Mouse (Mus musculus): Measurements from ENCODE around the gene Zfand2a. TPM values are rescaled to one million over a fixed set of nuclear protein-coding genes. Genes with fewer than 3 reads are reported as not detected.

The Zfand2a gene
- total RNA-seq, 2 experiments from 2014 or later: 36.4 to 38.9 TPM

DNA sequence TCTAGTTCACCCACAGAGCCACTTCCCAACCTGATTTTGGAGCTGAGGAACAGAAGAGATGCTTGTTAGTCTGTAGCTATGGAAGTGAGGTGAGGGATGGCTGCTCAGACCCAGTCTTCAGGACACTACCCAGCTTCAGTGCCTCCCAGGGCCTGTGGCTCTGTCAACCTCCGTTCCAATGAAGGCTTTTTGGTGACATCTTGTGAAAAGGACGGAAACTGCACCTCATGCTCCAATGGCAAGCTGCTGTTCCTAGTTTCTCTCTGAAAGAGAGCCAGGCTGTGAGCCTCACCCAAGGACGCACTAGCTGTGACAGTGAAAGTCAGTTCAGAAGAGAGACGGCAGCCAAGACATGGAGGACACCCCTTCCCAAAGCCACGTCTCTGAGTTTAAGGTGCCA is 16.4 kb downstream of the Zfand2a start:
- no peak for DNase-seq (ENCODE audit: low spot score in 2 of 2)

GRCm38 (mm10) chr5:139466801-139467200 is 17.5 kb downstream of the Zfand2a start:
- no peak for DNase-seq (ENCODE audit: low spot score in 2 of 2)

- DNase-seq (ENCODE audit: low spot score in 2 of 2): no peak
These were observed 18.0 kb downstream of the Zfand2a start for GRCm38 (mm10) chr5:139466373-139466772.

- no peak for DNase-seq (ENCODE audit: low spot score in 2 of 2)
These were observed 19.5 kb downstream of the Zfand2a start for GRCm38 (mm10) chr5:139464874-139465273.

- DNase-seq (ENCODE audit: low spot score in 2 of 2): peak; percentile 99
These were observed 23.8 kb downstream of the Zfand2a start, which contains the start of gene 3110082I17Rik for GRCm38 (mm10) chr5:139460384-139461067. 3110082I17Rik (minus strand) TSS chr5:139460527.

DNA sequence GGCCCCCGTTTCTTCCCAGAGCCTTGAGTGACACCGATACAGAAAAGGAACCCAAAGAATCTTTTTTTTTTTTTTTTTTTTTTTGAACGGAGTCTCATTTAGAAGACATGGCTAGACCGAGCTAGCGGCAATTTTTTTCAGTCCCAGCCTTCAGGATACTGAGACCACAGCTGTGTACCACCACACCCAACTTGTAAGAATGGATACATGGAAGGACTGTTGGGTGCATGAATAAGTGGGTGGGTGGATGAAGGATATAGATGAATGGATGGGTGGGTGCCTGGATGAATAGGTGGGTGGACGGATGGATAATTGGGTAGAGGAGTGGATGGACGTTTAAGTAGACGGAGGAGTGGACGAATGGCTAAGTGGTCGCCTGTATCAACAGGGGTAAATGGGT is 24.4 kb downstream of the Zfand2a start:
- no peak for DNase-seq (ENCODE audit: low spot score in 2 of 2)

GRCm38 (mm10) chr5:139457241-139457640 is 27.1 kb downstream of the Zfand2a start:
- DNase-seq (ENCODE audit: low spot score in 2 of 2): no peak

DNA sequence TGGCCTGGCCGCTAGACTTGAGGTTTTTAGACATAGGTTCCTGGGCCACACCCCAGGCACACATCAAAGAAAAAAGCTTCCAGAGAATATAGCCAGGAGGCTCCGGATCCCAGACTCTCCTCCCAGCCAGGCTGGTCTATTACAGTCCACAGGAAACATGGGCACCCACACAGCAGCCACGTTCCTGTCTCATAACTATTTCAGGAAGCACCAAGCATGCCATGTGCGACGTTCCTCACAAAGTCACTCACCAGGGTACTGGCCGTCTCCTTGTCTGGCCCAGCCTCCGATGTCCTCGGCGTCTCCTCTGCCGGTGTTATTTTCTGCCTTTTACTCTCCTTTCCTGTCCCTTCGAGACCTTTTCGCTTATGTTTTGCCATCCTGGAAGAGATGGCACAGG is 29.2 kb downstream of the Zfand2a start:
- DNase-seq (ENCODE audit: low spot score in 2 of 2): no peak

GRCm38 (mm10) chr5:139453031-139453430 is 31.3 kb downstream of the Zfand2a start:
- DNase-seq (ENCODE audit: low spot score in 2 of 2): no peak

DNA sequence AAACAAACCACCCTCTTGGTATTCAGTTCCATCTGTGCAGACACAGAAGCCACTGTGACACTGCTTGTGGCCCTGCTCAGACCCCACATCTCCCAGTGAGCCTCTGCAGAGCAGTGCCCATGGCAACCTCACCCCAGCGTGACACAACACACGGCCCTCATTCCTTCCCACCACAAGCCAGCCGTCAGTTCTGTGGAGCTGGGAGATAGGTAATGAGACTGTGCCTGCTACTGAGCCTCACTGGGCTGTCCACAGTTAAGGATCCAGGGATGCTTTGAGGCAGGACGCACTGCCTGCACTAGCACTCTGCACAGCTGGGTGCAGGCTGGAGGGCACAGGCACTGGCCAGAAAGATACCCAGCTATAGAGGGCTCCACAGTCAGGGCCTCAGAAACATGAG is 34.4 kb downstream of the Zfand2a start:
- DNase-seq (ENCODE audit: low spot score in 2 of 2): no peak

DNA sequence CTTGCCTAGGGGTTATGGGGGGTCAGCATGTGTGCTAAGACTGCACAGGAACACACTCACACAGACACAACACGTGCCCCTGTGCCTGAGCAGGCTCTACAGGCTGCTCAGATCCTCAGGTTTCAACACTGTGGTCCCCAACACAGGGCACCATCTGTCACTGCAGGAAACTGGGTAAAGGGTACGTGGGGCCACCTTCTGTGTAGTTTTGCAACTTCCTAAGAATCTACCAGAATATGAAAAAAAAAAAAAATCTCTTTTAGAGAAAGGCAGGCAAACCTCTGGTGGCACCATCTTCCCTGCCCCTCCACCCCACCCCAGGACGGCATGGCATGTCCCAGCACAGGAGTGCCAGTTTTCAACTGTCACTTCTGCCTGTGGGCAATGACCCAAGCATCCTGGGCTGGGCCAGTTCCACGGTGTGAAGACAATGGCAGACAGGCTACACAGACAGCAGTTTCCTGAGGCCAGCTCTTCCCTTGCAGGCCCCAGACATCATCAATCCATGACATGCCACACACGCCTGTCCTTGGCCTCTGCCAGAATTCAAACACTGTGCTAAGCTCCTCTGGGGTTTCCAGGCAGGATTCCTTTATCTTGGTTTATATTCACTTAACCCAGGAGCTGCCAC is 35.1 kb downstream of the Zfand2a start:
- DNase-seq (ENCODE audit: low spot score in 2 of 2): peak; percentile 16 to 31

DNA sequence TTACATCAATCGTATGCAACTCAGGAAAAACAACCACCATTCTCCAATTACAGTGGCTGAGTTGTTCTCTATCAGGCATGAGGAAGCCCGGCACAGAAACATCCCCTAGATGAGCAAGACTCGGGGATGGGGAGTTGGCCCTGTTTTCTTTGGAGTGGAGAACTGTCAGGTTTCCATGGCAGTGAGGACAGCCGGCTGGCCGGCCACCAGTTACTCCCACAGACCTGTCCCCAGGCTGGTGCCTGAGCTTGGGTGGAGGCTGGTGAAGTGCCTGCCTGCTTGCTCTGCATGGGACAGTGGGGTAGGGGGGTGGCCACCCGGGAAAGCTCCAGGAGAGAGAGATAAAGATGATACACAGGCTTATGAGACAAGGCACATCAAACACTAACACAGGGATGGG is 36.3 kb downstream of the Zfand2a start:
- DNase-seq (ENCODE audit: low spot score in 2 of 2): no peak

GRCm38 (mm10) chr5:139445258-139445657 is 39.1 kb downstream of the Zfand2a start:
- DNase-seq (ENCODE audit: low spot score in 2 of 2): no peak

- no peak for DNase-seq (ENCODE audit: low spot score in 2 of 2)
These were observed 41.4 kb downstream of the Zfand2a start for GRCm38 (mm10) chr5:139442962-139443361.

- DNase-seq (ENCODE audit: low spot score in 2 of 2): no peak
These were observed 41.9 kb downstream of the Zfand2a start for GRCm38 (mm10) chr5:139442428-139442827.

DNA sequence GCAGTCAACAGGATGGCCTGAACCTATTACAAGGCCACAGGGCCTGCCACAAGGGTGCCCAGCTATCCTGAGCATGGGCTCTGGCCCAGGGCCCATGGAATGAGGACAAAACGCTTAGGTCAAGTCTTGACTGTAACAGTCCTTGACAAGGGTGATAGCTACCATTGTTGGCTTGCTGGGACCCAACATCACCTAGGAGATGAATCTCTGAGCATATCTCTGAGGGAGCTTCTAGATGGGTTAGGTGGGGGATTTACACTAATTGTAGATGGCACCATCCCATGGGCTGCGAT is 42.7 kb downstream of the Zfand2a start:
- no peak for DNase-seq (ENCODE audit: low spot score in 2 of 2)

GRCm38 (mm10) chr5:139440926-139441725 is 43.2 kb downstream of the Zfand2a start:
- DNase-seq (ENCODE audit: low spot score in 2 of 2): no peak

GRCm38 (mm10) chr5:139440451-139440850 is 43.9 kb downstream of the Zfand2a start:
- no peak for DNase-seq (ENCODE audit: low spot score in 2 of 2)

DNA sequence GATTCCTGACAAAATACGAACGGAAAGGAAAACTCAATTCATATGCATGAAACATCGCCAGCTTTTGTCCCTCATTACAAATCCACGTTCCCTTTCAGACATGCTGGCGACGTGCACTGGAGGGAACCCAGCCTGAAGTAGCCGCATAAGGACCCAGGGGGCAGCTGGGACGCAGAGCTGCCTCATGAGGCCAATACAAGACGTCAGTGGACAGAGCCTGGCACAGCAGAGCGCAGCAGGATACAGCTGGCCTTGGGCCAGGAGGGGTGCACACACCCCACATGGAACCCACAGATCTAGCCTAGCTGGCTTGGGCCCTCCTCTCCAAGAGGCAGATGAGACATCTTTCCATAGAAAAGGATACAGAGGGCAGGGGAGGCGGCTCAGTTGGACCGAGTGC is 45.9 kb downstream of the Zfand2a start:
- no peak for DNase-seq (ENCODE audit: low spot score in 2 of 2)

DNA sequence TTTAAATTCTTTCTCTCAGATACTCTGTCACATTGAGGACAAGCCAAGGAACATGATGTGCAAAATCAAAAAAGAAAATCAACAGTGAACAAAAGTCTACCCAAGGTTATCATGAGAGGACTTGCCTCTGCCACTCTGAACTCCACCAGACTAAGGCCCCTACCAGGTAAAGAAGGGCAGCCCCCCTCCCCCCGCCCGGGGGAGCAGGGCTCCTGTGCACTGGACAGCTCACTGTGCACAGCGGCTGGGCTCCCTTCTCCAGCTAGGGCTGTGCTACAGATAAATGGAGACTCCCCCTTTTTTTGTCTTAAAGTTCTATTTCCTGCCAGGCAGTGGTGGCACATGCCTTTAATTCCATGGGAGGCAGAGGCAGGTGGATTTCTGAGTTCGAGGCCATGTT is 46.6 kb downstream of the Zfand2a start:
- no peak for DNase-seq (ENCODE audit: low spot score in 2 of 2)

DNA sequence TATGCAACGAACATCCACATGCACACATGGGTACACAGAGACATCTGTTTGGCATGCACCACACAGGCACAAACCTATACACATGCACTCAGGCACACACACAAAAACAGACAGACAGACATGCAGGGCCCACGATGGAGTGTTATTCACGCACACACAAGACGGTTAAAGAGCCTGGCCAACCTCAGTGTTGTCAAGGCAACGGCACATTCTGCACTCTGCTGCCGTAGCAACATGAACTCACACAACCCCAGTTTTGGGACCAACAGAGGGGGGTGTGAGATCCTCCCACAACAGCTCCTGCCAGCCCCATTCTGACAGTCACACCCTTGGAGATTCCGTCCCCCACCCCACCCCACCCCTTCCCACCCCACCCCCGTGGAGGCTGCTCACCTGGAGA is 49.4 kb downstream of the Zfand2a start:
- no peak for DNase-seq (ENCODE audit: low spot score in 2 of 2)

- DNase-seq (ENCODE audit: low spot score in 2 of 2): no peak
These were observed 50.3 kb downstream of the Zfand2a start for GRCm38 (mm10) chr5:139433842-139434568.
